Mouse (Mus musculus): ENCODE results near the gene Hectd4.

DNA sequence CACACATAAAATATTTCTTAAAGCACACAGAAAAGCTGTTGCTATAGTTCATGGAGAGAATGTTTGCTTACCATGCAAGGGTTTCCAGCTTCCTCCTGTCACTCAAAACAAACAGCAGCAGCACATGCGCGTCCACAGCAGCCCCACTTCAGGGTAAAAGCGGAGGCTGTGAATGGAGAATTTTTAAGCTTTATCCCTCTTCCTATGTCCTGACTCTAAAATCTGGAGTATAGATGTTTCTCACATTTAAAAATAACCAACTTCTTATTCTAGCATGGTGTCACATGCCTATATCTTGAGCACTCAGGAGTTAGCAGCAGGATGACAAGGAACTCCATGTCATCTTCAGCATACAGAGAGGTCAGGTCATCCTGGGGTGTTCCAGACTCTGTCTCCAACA is 70.3 kb downstream of the Hectd4 start:
- no peak for TF ChIP-seq EP300 (IDR thresholded peaks at IDR 0.05; ENCODE audit: low read depth)
- no peak for TF ChIP-seq CTCF (IDR thresholded peaks at IDR 0.05; ENCODE audit: low read depth)

Data from liver, postnatal 0 days (tissue).